Comparison of ENCODE assay signal across 8 mouse cellular contexts in genomic region chr7:27227276-27227675, GRCm38 (mm10). TPM values are rescaled to one million over a fixed set of nuclear protein-coding genes. Genes with fewer than 3 reads are reported as not detected.
DNase-seq lines count a peak whose midpoint lies in the region; ATAC-seq and TF ChIP-seq lines count a peak whose summit lies in the region.

No protein-coding gene starts in this region.

- H3K4me2 ChIP-seq in embryonic facial prominence, embryonic 13.5 days: peak overlapping the region; percentile 88
- H3K4me2 ChIP-seq in hindbrain, postnatal 0 days (ENCODE audit: low read depth, low read length): peak overlapping the region; percentile 78
- H3K4me2 ChIP-seq in myocyte (ENCODE audit: low read depth): peak overlapping the region; percentile 95

- peak overlapping the region; percentile 97 for H3K4me3 ChIP-seq in layer of hippocampus, adult 2 months
- H3K4me3 ChIP-seq in embryonic facial prominence, embryonic 13.5 days: peak overlapping the region; percentile 94
- H3K4me3 ChIP-seq in hindbrain, postnatal 0 days (ENCODE audit: low read length): peak overlapping the region; percentile 92
- peak overlapping the region; percentile 67 for H3K4me3 ChIP-seq in myocyte

- no peak for DNase-seq in layer of hippocampus, adult 2 months (ENCODE audit: low spot score in 2 of 2)
- DNase-seq in layer of hippocampus, postnatal 10 days (ENCODE audit: low spot score in 2 of 2): no peak
- no peak for DNase-seq in hindbrain, postnatal 0 days (ENCODE audit: low spot score)
- DNase-seq in right cerebral cortex, postnatal 14 days: no peak
- no peak for DNase-seq in layer of hippocampus, adult 9-10 months (ENCODE audit: low spot score)
- no peak for DNase-seq in gastrocnemius, adult 8-10 months (ENCODE audit: low spot score in 2 of 2)

- ATAC-seq in embryonic facial prominence, embryonic 13.5 days (ENCODE audit: insufficient number of reproducible peaks, insufficient read depth, low FRiP score, low TSS enrichment, low read depth): no peak
- no peak for ATAC-seq in hindbrain, postnatal 0 days

- peak overlapping the region; percentile 92 for H3K9ac ChIP-seq in embryonic facial prominence, embryonic 13.5 days
- peak overlapping the region; percentile 89 for H3K9ac ChIP-seq in hindbrain, postnatal 0 days (replicated peaks; ENCODE audit: low read length)

- peak overlapping the region; percentile 80 for H3ac ChIP-seq in myocyte (ENCODE audit: control insufficient read depth, insufficient read length)

- peaks cover 47% of the 10 kb centered on the region for H3K4me1 ChIP-seq in embryonic facial prominence, embryonic 13.5 days
- peaks cover 35% of the 10 kb centered on the region for H3K4me1 ChIP-seq in hindbrain, postnatal 0 days (ENCODE audit: insufficient read depth, low read length)

- no peaks in the 10 kb centered on the region for H3K27me3 ChIP-seq in embryonic facial prominence, embryonic 13.5 days
- no peaks in the 10 kb centered on the region for H3K27me3 ChIP-seq in hindbrain, postnatal 0 days (ENCODE audit: insufficient read depth, low read length)
- no peaks in the 10 kb centered on the region for H3K27me3 ChIP-seq in myocyte (ENCODE audit: control insufficient read depth, insufficient read depth, insufficient read length)

- H3K79me2 ChIP-seq in myocyte (ENCODE audit: control insufficient read depth, insufficient read depth): peaks cover 35% of the 10 kb centered on the region

- H3K9me3 ChIP-seq in embryonic facial prominence, embryonic 13.5 days: no peaks in the 10 kb centered on the region
- H3K9me3 ChIP-seq in hindbrain, postnatal 0 days (ENCODE audit: low read length): no peaks in the 10 kb centered on the region

- TF ChIP-seq CTCF in layer of hippocampus, adult 2 months (conservative IDR thresholded peaks at IDR 0.05): no peak
- no peak for TF ChIP-seq CTCF in hindbrain, postnatal 0 days (IDR thresholded peaks at IDR 0.05; ENCODE audit: low read depth)

- 29% methylated on average over 9 of the region's 9 CpGs for WGBS in embryonic facial prominence, embryonic 13.5 days
- WGBS in hindbrain, postnatal 0 days: 20% methylated on average over 9 of the region's 9 CpGs

- H3K27ac ChIP-seq in layer of hippocampus, adult 2 months: peak overlapping the region; percentile 84
- no peak overlapping the region for H3K27ac ChIP-seq in embryonic facial prominence, embryonic 13.5 days
- peak overlapping the region; percentile 88; the same call in 1 of the 2 replicates for H3K27ac ChIP-seq in hindbrain, postnatal 0 days

- peaks cover 10% of the 10 kb centered on the region for H3K36me3 ChIP-seq in embryonic facial prominence, embryonic 13.5 days
- no peaks in the 10 kb centered on the region for H3K36me3 ChIP-seq in hindbrain, postnatal 0 days (ENCODE audit: insufficient read depth, low read length)
- H3K36me3 ChIP-seq in myocyte (ENCODE audit: control insufficient read depth, insufficient read depth): no peaks in the 10 kb centered on the region

- no peak for TF ChIP-seq POLR2A in myocyte (IDR thresholded peaks at IDR 0.05; ENCODE audit: insufficient read length, low read depth)

TF ChIP-seq in myocyte, 11 proteins besides CTCF, POLR2A, EP300 and RAD21:
- TF ChIP-seq MAX (IDR thresholded peaks at IDR 0.05; ENCODE audit: low read depth) (no peak), MYOD1 (IDR thresholded peaks at IDR 0.05; ENCODE audit: control insufficient read depth in 1 of 3, insufficient read length in 2 of 3, low read depth in 2 of 3) (no peak), MYOG (IDR thresholded peaks at IDR 0.05; ENCODE audit: control insufficient read depth in 1 of 3, insufficient read depth in 1 of 3, insufficient read length in 2 of 3, low read depth in 2 of 3) (no peak), POLR2AphosphoS2 (IDR thresholded peaks at IDR 0.05; ENCODE audit: insufficient read length, low read depth) (no peak), TCF12 (IDR thresholded peaks at IDR 0.05; ENCODE audit: insufficient read depth, poor library complexity, severe bottlenecking) (no peak), TCF3 (IDR thresholded peaks at IDR 0.05; ENCODE audit: insufficient read length, low read depth) (no peak), E2F4 (IDR thresholded peaks at IDR 0.05; ENCODE audit: insufficient read depth) (no peak), REST (IDR thresholded peaks at IDR 0.05; ENCODE audit: insufficient read depth, insufficient read length) (no peak), SRF (IDR thresholded peaks at IDR 0.05; ENCODE audit: control insufficient read depth, insufficient read length, low read depth) (no peak), USF1 (IDR thresholded peaks at IDR 0.05; ENCODE audit: low read depth) (no peak), CEBPB (IDR thresholded peaks at IDR 0.05; ENCODE audit: insufficient read depth, poor library complexity, severe bottlenecking) (no peak)

RNA-seq across cellular contexts. Expression of gene Itpkc, which starts 1.2 kb away (rescaled TPM):
- 1 to 10 TPM; 8.5 to 9.1 TPM for total RNA-seq in layer of hippocampus, adult 2 months (2021)
- total RNA-seq in layer of hippocampus, postnatal 10 days (2021): 10 to 100 TPM in 1 of 2 experiments, 1 to 10 TPM in 1; 9.5 to 10.8 TPM
- polyA plus RNA-seq in embryonic facial prominence, embryonic 13.5 days (2015; fragmentation: Nextera tagmentation; extraction: Ambion mirVana): 5.7 and 8.3 TPM in 2 replicates
- 14.3 and 18.8 TPM in 2 replicates for total RNA-seq in hindbrain, postnatal 0 days (2014; rRNA removed)
- polyA plus RNA-seq in hindbrain, postnatal 0 days (2015; fragmentation: Nextera tagmentation; extraction: Ambion mirVana): 3.3 and 4.0 TPM in 2 replicates
- 7.1 TPM for polyA plus RNA-seq in myocyte (2012; fragmentation: generic; extraction: Trizol)
- total RNA-seq in gastrocnemius, adult 8-10 months (2022): 1 to 10 TPM; 3.5 to 4.6 (median 3.7) TPM

RNA-seq across cellular contexts. Expression of gene Coq8b, which starts 5.5 kb away (rescaled TPM):
- total RNA-seq in layer of hippocampus, adult 2 months (2021): 10 to 100 TPM; 36.1 to 37.9 TPM
- total RNA-seq in layer of hippocampus, postnatal 10 days (2021): 10 to 100 TPM; 26.9 to 29.5 TPM
- polyA plus RNA-seq in embryonic facial prominence, embryonic 13.5 days (2015; fragmentation: Nextera tagmentation; extraction: Ambion mirVana): 19.0 and 20.5 TPM in 2 replicates
- total RNA-seq in hindbrain, postnatal 0 days (2014; rRNA removed): 26.5 and 27.6 TPM in 2 replicates
- polyA plus RNA-seq in hindbrain, postnatal 0 days (2015; fragmentation: Nextera tagmentation; extraction: Ambion mirVana): 16.7 and 20.4 TPM in 2 replicates
- polyA plus RNA-seq in myocyte (2012; fragmentation: generic; extraction: Trizol): 19.1 TPM
- 1 to 10 TPM; 2.6 to 3.3 (median 3.0) TPM for total RNA-seq in gastrocnemius, adult 8-10 months (2022)

RNA-seq across cellular contexts. Expression of gene Numbl, which starts 31.0 kb away (rescaled TPM):
- total RNA-seq in layer of hippocampus, adult 2 months (2021): 100 to 1,000 TPM; 135 to 148 TPM
- total RNA-seq in layer of hippocampus, postnatal 10 days (2021): 100 to 1,000 TPM; 126 to 127 TPM
- polyA plus RNA-seq in embryonic facial prominence, embryonic 13.5 days (2015; fragmentation: Nextera tagmentation; extraction: Ambion mirVana): 33.8 and 35.7 TPM in 2 replicates
- total RNA-seq in hindbrain, postnatal 0 days (2014; rRNA removed): 140 and 161 TPM in 2 replicates
- 55.9 and 59.5 TPM in 2 replicates for polyA plus RNA-seq in hindbrain, postnatal 0 days (2015; fragmentation: Nextera tagmentation; extraction: Ambion mirVana)
- 28.8 TPM for polyA plus RNA-seq in myocyte (2012; fragmentation: generic; extraction: Trizol)
- 1 to 10 TPM; 1.5 to 3.4 (median 2.2) TPM for total RNA-seq in gastrocnemius, adult 8-10 months (2022)

RNA-seq across cellular contexts. Expression of gene Snrpa, which starts 31.2 kb away (rescaled TPM):
- total RNA-seq in layer of hippocampus, adult 2 months (2021): 10 to 100 TPM; 84.8 to 91.0 TPM
- 10 to 100 TPM; 78.9 to 87.5 TPM for total RNA-seq in layer of hippocampus, postnatal 10 days (2021)
- polyA plus RNA-seq in embryonic facial prominence, embryonic 13.5 days (2015; fragmentation: Nextera tagmentation; extraction: Ambion mirVana): 292 and 298 TPM in 2 replicates
- 128 and 131 TPM in 2 replicates for total RNA-seq in hindbrain, postnatal 0 days (2014; rRNA removed)
- 142 and 147 TPM in 2 replicates for polyA plus RNA-seq in hindbrain, postnatal 0 days (2015; fragmentation: Nextera tagmentation; extraction: Ambion mirVana)
- polyA plus RNA-seq in myocyte (2012; fragmentation: generic; extraction: Trizol): 166 TPM
- total RNA-seq in gastrocnemius, adult 8-10 months (2022): 10 to 100 TPM; 27.9 to 32.9 (median 31.6) TPM

RNA-seq across cellular contexts. Expression of gene BC024978, which starts 31.7 kb away (rescaled TPM):
- total RNA-seq in layer of hippocampus, adult 2 months (2021): 10 to 100 TPM; 19.5 to 21.7 TPM
- 10 to 100 TPM; 17.8 to 22.1 TPM for total RNA-seq in layer of hippocampus, postnatal 10 days (2021)
- 4.1 and 4.5 TPM in 2 replicates for polyA plus RNA-seq in embryonic facial prominence, embryonic 13.5 days (2015; fragmentation: Nextera tagmentation; extraction: Ambion mirVana)
- total RNA-seq in hindbrain, postnatal 0 days (2014; rRNA removed): 5.5 and 6.1 TPM in 2 replicates
- 2.1 and 2.5 TPM in 2 replicates for polyA plus RNA-seq in hindbrain, postnatal 0 days (2015; fragmentation: Nextera tagmentation; extraction: Ambion mirVana)
- polyA plus RNA-seq in myocyte (2012; fragmentation: generic; extraction: Trizol): 5.2 TPM
- total RNA-seq in gastrocnemius, adult 8-10 months (2022): 10 to 100 TPM; 13.2 to 20.5 (median 15.1) TPM

Comparison
In these comparisons a context has a peak if more than half of its experiments do, and no peak if none do; other contexts are left out.
1. RNA of gene Numbl, which starts 31.0 kb away (total RNA-seq): 135 to 148 TPM in layer of hippocampus, adult 2 months, 140 to 161 TPM in hindbrain, postnatal 0 days and 126 to 127 TPM in layer of hippocampus, postnatal 10 days; 1.5 to 3.4 TPM in gastrocnemius, adult 8-10 months; every median in the first group is over 10 times any median in the second.
2. Peak in every context shown above with its lines, with median percentiles within 50 percentile points of each other: H3K4me3 ChIP-seq and H3K4me2 ChIP-seq.